In genomic region chr5:104131544-104131943, GRCm38 (mm10) we compare ENCODE assay signal across 9 mouse cellular contexts. TPM values are rescaled to one million over a fixed set of nuclear protein-coding genes. Genes with fewer than 3 reads are reported as not detected.
DNase-seq lines count a peak whose midpoint lies in the region; ATAC-seq lines count a peak whose summit lies in the region.
"Had no signal": no experiment of that assay in that cellular context is flagged by ENCODE, and none has a peak within 500 bp of the region (broad histone marks: within the 10 kb centered on the region; RNA-seq: fewer than 3 reads in every experiment).

No protein-coding gene starts in this region.

- H3K9me3 ChIP-seq in heart, embryonic 10.5 days = no peaks in the 10 kb centered on the region
- H3K9me3 ChIP-seq in stomach, embryonic 15.5 days = no peaks in the 10 kb centered on the region

- no peak overlapping the region for H3K27ac ChIP-seq in heart, embryonic 10.5 days
- no peak overlapping the region for H3K27ac ChIP-seq in stomach, embryonic 15.5 days

- H3K27me3 ChIP-seq in heart, embryonic 10.5 days (ENCODE audit: insufficient read depth, poor library complexity, severe bottlenecking) = no peaks in the 10 kb centered on the region
- H3K27me3 ChIP-seq in stomach, embryonic 15.5 days (replicated peaks) = no peaks in the 10 kb centered on the region

- no peak overlapping the region for H3K4me2 ChIP-seq in stomach, embryonic 15.5 days

- peak; percentile 48; the same call in 1 of the 2 replicates for ATAC-seq in stomach, embryonic 15.5 days (ENCODE audit: insufficient read depth, low FRiP score, low read depth)
- ATAC-seq in erythroblast, adult 5-6 weeks (replicated peaks; ENCODE audit: low FRiP score, poor library complexity, severe bottlenecking) = no peak

- no peaks in the 10 kb centered on the region for H3K36me3 ChIP-seq in heart, embryonic 10.5 days
- H3K36me3 ChIP-seq in stomach, embryonic 15.5 days = no peaks in the 10 kb centered on the region

- H3K4me3 ChIP-seq in heart, embryonic 10.5 days = no peak overlapping the region
- no peak overlapping the region for H3K4me3 ChIP-seq in stomach, embryonic 15.5 days (replicated peaks)

- H3K4me1 ChIP-seq in heart, embryonic 10.5 days = peaks cover 10% of the 10 kb centered on the region
- H3K4me1 ChIP-seq in stomach, embryonic 15.5 days = no peaks in the 10 kb centered on the region

- no peak overlapping the region for H3K9ac ChIP-seq in stomach, embryonic 15.5 days

- WGBS in heart, embryonic 10.5 days = 54% methylated on average over 4 of the region's 4 CpGs
- WGBS in stomach, embryonic 15.5 days = 51% methylated on average over 4 of the region's 4 CpGs

- DNase-seq in heart, adult 11 months = peak; percentile 93
- DNase-seq in heart, embryonic 10.5 days (ENCODE audit: low spot score) = no peak
- DNase-seq in 3134 (ENCODE audit: extremely low read depth, insufficient read length, low spot score) (peak; percentile 16), R1 (ENCODE audit: low read depth, low spot score) (peak; percentile 32)
- peak; percentile 70 for DNase-seq in kidney, adult 9 months
- no peak for DNase-seq in thymus, postnatal 0 days (ENCODE audit: low spot score)

RNA-seq across cellular contexts. Expression of gene Sparcl1, which starts 18.0 kb away (rescaled TPM):
- polyA plus RNA-seq in heart, embryonic 10.5 days (2016; fragmentation: Nextera tagmentation; extraction: Ambion mirVana) = 11.4 and 17.7 TPM in 2 replicates
- 274 and 291 TPM in 2 replicates for polyA plus RNA-seq in stomach, embryonic 15.5 days (2015; fragmentation: Nextera tagmentation; extraction: Ambion mirVana)
- polyA plus RNA-seq in thymus, postnatal 0 days (2015; fragmentation: Nextera tagmentation; extraction: Ambion mirVana) = 34.1 and 35.4 TPM in 2 replicates
- total RNA-seq in erythroblast, adult 5-6 weeks (2015; ENCODE audit: low replicate concordance) = not detected in 2 replicates
- total RNA-seq in erythroblast, adult 5-6 weeks (2017; ENCODE audit: low replicate concordance) = 0.85 TPM in 1 of 2 replicates, not detected in the other

RNA-seq across cellular contexts. Expression of gene Dspp, which starts 39.0 kb away (rescaled TPM):
- not detected in 2 replicates for polyA plus RNA-seq in heart, embryonic 10.5 days (2016; fragmentation: Nextera tagmentation; extraction: Ambion mirVana)
- polyA plus RNA-seq in stomach, embryonic 15.5 days (2015; fragmentation: Nextera tagmentation; extraction: Ambion mirVana) = not detected in 2 replicates
- not detected in 2 replicates for polyA plus RNA-seq in thymus, postnatal 0 days (2015; fragmentation: Nextera tagmentation; extraction: Ambion mirVana)
- total RNA-seq in erythroblast, adult 5-6 weeks (2015; ENCODE audit: low replicate concordance) = not detected in 2 replicates
- total RNA-seq in erythroblast, adult 5-6 weeks (2017; ENCODE audit: low replicate concordance) = not detected in 2 replicates
- total RNA-seq: heart, postnatal 14 days had no signal

RNA-seq across cellular contexts. Expression of gene Gm17660, which starts 54.1 kb away (rescaled TPM):
- polyA plus RNA-seq in heart, embryonic 10.5 days (2016; fragmentation: Nextera tagmentation; extraction: Ambion mirVana) = not detected in 2 replicates
- polyA plus RNA-seq in stomach, embryonic 15.5 days (2015; fragmentation: Nextera tagmentation; extraction: Ambion mirVana) = not detected in 2 replicates
- polyA plus RNA-seq in thymus, postnatal 0 days (2015; fragmentation: Nextera tagmentation; extraction: Ambion mirVana) = not detected in 2 replicates
- total RNA-seq in erythroblast, adult 5-6 weeks (2015; ENCODE audit: low replicate concordance) = not detected in 2 replicates
- not detected in 2 replicates for total RNA-seq in erythroblast, adult 5-6 weeks (2017; ENCODE audit: low replicate concordance)
- total RNA-seq: heart, postnatal 14 days had no signal

Comparison
In these comparisons a context has a peak if more than half of its experiments do, and no peak if none do; other contexts are left out.
1. DNase-seq: peak in heart, adult 11 months (single experiment), 3134 (single experiment), R1 (single experiment) and kidney, adult 9 months (single experiment); none in heart, embryonic 10.5 days (single experiment) and thymus, postnatal 0 days (single experiment).